9 mouse cellular contexts compared by ENCODE assay signal in genomic region chr11:79018954-79019704, GRCm38 (mm10). TPM values are rescaled to one million over a fixed set of nuclear protein-coding genes. Genes with fewer than 3 reads are reported as not detected.
A peak's percentile ranks its signal among the peaks of the same experiment; 100 is the strongest.
DNase-seq lines count a peak whose midpoint lies in the region; ATAC-seq and TF ChIP-seq lines count a peak whose summit lies in the region.
"Had no signal": no experiment of that assay in that cellular context is flagged by ENCODE, and none has a peak within 500 bp of the region (broad histone marks: within the 10 kb centered on the region; RNA-seq: fewer than 3 reads in every experiment).

No protein-coding gene starts in this region.

- H3K36me3 ChIP-seq in ES-E14 (ENCODE audit: control insufficient read depth, insufficient read depth, low read length, poor library complexity, severe bottlenecking) = no peaks in the 10 kb centered on the region

- no peaks in the 10 kb centered on the region for H3K9me3 ChIP-seq in ES-E14 (ENCODE audit: control insufficient read depth, insufficient read depth, low read depth, low read length)
- H3K9me3 ChIP-seq: limb, embryonic 13.5 days had no signal

- H3K4me1 ChIP-seq in ES-E14 (ENCODE audit: control insufficient read depth in 2 of 2, insufficient read depth in 2 of 2, low read length in 2 of 2, poor library complexity in 1 of 2) = peaks cover 3 to 31% of the 10 kb centered on the region in 2 experiments; a peak in 3 of 4 replicates

- H3K9ac ChIP-seq in ES-E14 (ENCODE audit: insufficient read depth, low read depth, low read length, poor library complexity, severe bottlenecking) = no peak overlapping the region
- H3K9ac ChIP-seq: limb, embryonic 13.5 days had no signal

- H3K4me3 ChIP-seq in ES-E14 (ENCODE audit: insufficient read depth in 1 of 2, low read depth in 1 of 2, low read length in 2 of 2, poor library complexity in 1 of 2, severe bottlenecking in 1 of 2) = no peak overlapping the region
- H3K4me3 ChIP-seq: limb, embryonic 13.5 days had no signal

- no peak overlapping the region for H3K27ac ChIP-seq in ES-E14 (ENCODE audit: insufficient read depth, low read depth, low read length, poor library complexity, severe bottlenecking)
- H3K27ac ChIP-seq: limb, embryonic 13.5 days had no signal

- in situ Hi-C loops in ES-E14 (cut with MboI; ENCODE audit: low sequenced_read_pairs in 2 of 2, unreplicated experiment in 2 of 2) = no loop called here

- 0 out of 2 replicates have a peak, but pooled peaks have one; percentile 8 for ATAC-seq in cerebellum, adult (ENCODE audit: insufficient number of reproducible peaks, low FRiP score, low TSS enrichment)

- DNase-seq in cerebellum, adult 11-12 months = no peak
- DNase-seq in ES-E14 (ENCODE audit: low read depth, low spot score) = peak; percentile 80
- DNase-seq in cerebellum, adult 11 months = peak; percentile 39
- DNase-seq in frontal cortex, postnatal 36 days (ENCODE audit: low spot score in 2 of 2) = peak; percentile 75 to 76
- peak; percentile 46 to 82 for DNase-seq in layer of hippocampus, adult 18-20 months (ENCODE audit: low spot score in 2 of 2)
- DNase-seq in lung, postnatal 14 days = peak; percentile 87
- DNase-seq in skeletal muscle tissue, adult 2 months (ENCODE audit: low read depth, low spot score) = peak; percentile 62

TF ChIP-seq in ES-E14, 5 proteins besides CTCF, POLR2A, EP300 and RAD21:
- TF ChIP-seq ZC3H11A (IDR thresholded peaks at IDR 0.05; ENCODE audit: borderline replicate concordance, low read depth, low read length) (peak; percentile 26; the same call in 1 of the 2 replicates), HCFC1 (IDR thresholded peaks at IDR 0.05; ENCODE audit: borderline replicate concordance, insufficient read depth, low read length) (no peak)

RNA-seq across cellular contexts. Expression of gene Lgals9, which starts 34.4 kb away (rescaled TPM):
- total RNA-seq in ES-E14 (2012; rRNA removed) = 3.8 and 8.6 TPM in 2 replicates
- 1 to 10 TPM; 3.7 to 3.9 TPM for total RNA-seq in layer of hippocampus, adult 18-20 months (2021)
